Mouse (Mus musculus) midbrain, embryonic 13.5 days (tissue): ENCODE data around the gene Mrps34. TPM values are rescaled to one million over a fixed set of nuclear protein-coding genes. Genes with fewer than 3 reads are reported as not detected.

Experiments used
- ATAC-seq: fragments of 200-750 bp; cut with Nextera tagmentation; 2 replicates; pipeline ENCODE4 v1.8.0; 2017; ENCODE audit warnings: mild to moderate bottlenecking, moderate TSS enrichment, moderate library complexity
- H3K27ac ChIP-seq: fragments of 300-500 bp; sonication (generic); 2 replicates; pipeline ENCODE4 v1.5.1; 2015; ENCODE audit warnings: inconsistent platforms, mild to moderate bottlenecking, moderate library complexity
- H3K27me3 ChIP-seq: fragments of 300-500 bp; sonication (generic); 2 replicates; pipeline ENCODE4 v1.6.1; 2015; ENCODE audit warnings: mild to moderate bottlenecking, inconsistent platforms
- H3K36me3 ChIP-seq: fragments of 300-500 bp; sonication (generic); 2 replicates; pipeline ENCODE4 v1.6.1; 2015; ENCODE audit warnings: mild to moderate bottlenecking, inconsistent platforms
- H3K4me1 ChIP-seq: fragments of 300-500 bp; sonication (generic); replicated peaks from 2 replicates; pipeline ENCODE4 v1.6.1; 2015; ENCODE audit warnings: inconsistent platforms
- H3K4me2 ChIP-seq: fragments of 300-500 bp; sonication (generic); replicated peaks from 2 replicates; pipeline ENCODE4 v1.6.1; 2015; ENCODE audit warnings: moderate library complexity, mild to moderate bottlenecking, inconsistent platforms
- H3K4me3 ChIP-seq: fragments of 300-500 bp; sonication (generic); replicated peaks from 2 replicates; pipeline ENCODE4 v1.5.1; 2015; ENCODE audit warnings: mild to moderate bottlenecking, inconsistent platforms
- H3K9ac ChIP-seq: fragments of 300-500 bp; sonication (generic); replicated peaks from 2 replicates; pipeline ENCODE4 v1.6.1; 2015; ENCODE audit warnings: mild to moderate bottlenecking, inconsistent platforms
- H3K9me3 ChIP-seq: fragments of 300-500 bp; sonication (generic); 2 replicates; pipeline ENCODE4 v1.6.1; 2016; ENCODE audit warnings: mild to moderate bottlenecking, inconsistent platforms
- WGBS: fragments of 180-500 bp; shearing (Covaris S2); methylation state at CpG from one replicate; pipeline ENCODE4 v1.1.7; 2015; 5-methylcytosine and 5-hydroxymethylcytosine counted together
- polyA plus RNA-seq: library from polyadenylated mRNA; unstranded; fragments of >200 nt; fragmentation: Nextera tagmentation; extraction: Ambion mirVana; gene quantifications from 2 replicates; pipeline ENCODE4 v1.2.1, GENCODE M21; 2015

The Mrps34 gene
- polyA plus RNA-seq: 73.0 and 82.3 TPM in 2 replicates

GRCm38 (mm10) chr17:24894995-24895547, at the start of gene Mrps34, which contains the start of gene Eme2:
Gene Mrps34 (plus strand): TSS chr17:24895116.
Gene Eme2 (minus strand): TSS chr17:24895087.
- Histone ChIP-seq H3K4me2 (peak within 1 kb of the TSS; percentile 90), H3K27ac (peak within 1 kb of the TSS; percentile 87), H3K9ac (peak within 1 kb of the TSS; percentile 95), H3K9me3 (no peaks in the 10 kb centered on the region), H3K27me3 (no peaks in the 10 kb centered on the region), H3K4me1 (peaks cover 46% of the 10 kb centered on the region), H3K4me3 (peak within 1 kb of the TSS; percentile 89), H3K36me3 (peaks cover 69% of the 10 kb centered on the region)
- peak; percentile 67 for ATAC-seq
- under 1% methylated on average over 62 of the region's 62 CpGs for WGBS

- Histone ChIP-seq H3K9me3 (no peaks in the 10 kb centered on the region), H3K9ac (no peak overlapping the region)
Measured at GRCm38 (mm10) chr17:24847386-24847785, 47.5 kb upstream of the Mrps34 start.

GRCm38 (mm10) chr17:24848600-24849031, 46.3 kb upstream of the Mrps34 start:
- ATAC-seq: no peak
- peaks cover 25% of the 10 kb centered on the region for H3K4me1 ChIP-seq
- no peak overlapping the region for H3K27ac ChIP-seq
- H3K4me3 ChIP-seq: peak overlapping the region; percentile 81; the same call in 1 of the 2 replicates
- H3K27me3 ChIP-seq: peaks cover 14% of the 10 kb centered on the region
- H3K9me3 ChIP-seq: no peaks in the 10 kb centered on the region
- H3K4me2 ChIP-seq: peak overlapping the region; percentile 94
- H3K36me3 ChIP-seq: peaks cover 10% of the 10 kb centered on the region
- no peak overlapping the region for H3K9ac ChIP-seq

More at GRCm38 (mm10) chr17:24847386-24847785, 47.5 kb upstream of the Mrps34 start:
- Histone ChIP-seq H3K27ac (no peak overlapping the region), H3K4me3 (no peak overlapping the region), H3K4me2 (no peak overlapping the region), H3K36me3 (no peaks in the 10 kb centered on the region), H3K27me3 (peaks cover 14% of the 10 kb centered on the region), H3K4me1 (peaks cover 25% of the 10 kb centered on the region)
- 94% methylated on average over 1 of the region's 1 CpGs for WGBS
- no peak for ATAC-seq

GRCm38 (mm10) chr17:24849733-24850064, 45.2 kb upstream of the Mrps34 start:
- peak overlapping the region; percentile 92 for H3K27ac ChIP-seq
- no peak for ATAC-seq
- H3K4me3 ChIP-seq: peak overlapping the region; percentile 81

GRCm38 (mm10) chr17:24850065-24850772, 44.7 kb upstream of the Mrps34 start, which contains the start of gene Fahd1:
Gene Fahd1 (minus strand): TSS chr17:24850364.
- Histone ChIP-seq H3K36me3 (peaks cover 18% of the 10 kb centered on the region), H3K27me3 (peaks cover 8% of the 10 kb centered on the region), H3K4me3 (peak within 1 kb of the TSS; percentile 81), H3K4me1 (peaks cover 25% of the 10 kb centered on the region), H3K9me3 (no peaks in the 10 kb centered on the region), H3K27ac (peak within 1 kb of the TSS; percentile 92), H3K9ac (peak within 1 kb of the TSS; percentile 82), H3K4me2 (peak within 1 kb of the TSS; percentile 94)
- under 1% methylated on average over 58 of the region's 58 CpGs for WGBS
- peak; percentile 100 for ATAC-seq

More at GRCm38 (mm10) chr17:24849733-24850064, 45.2 kb upstream of the Mrps34 start:
- Histone ChIP-seq H3K27me3 (peaks cover 8% of the 10 kb centered on the region), H3K9ac (peak overlapping the region; percentile 82), H3K9me3 (no peaks in the 10 kb centered on the region), H3K4me1 (peaks cover 25% of the 10 kb centered on the region), H3K4me2 (peak overlapping the region; percentile 94), H3K36me3 (peaks cover 18% of the 10 kb centered on the region)
- WGBS: 0% methylated on average over 21 of the region's 21 CpGs

- peaks cover 25% of the 10 kb centered on the region for H3K4me1 ChIP-seq
- H3K9ac ChIP-seq: peak overlapping the region; percentile 81
- peak overlapping the region; percentile 68 for H3K27ac ChIP-seq
- H3K4me2 ChIP-seq: peak overlapping the region; percentile 94
- under 1% methylated on average over 20 of the region's 20 CpGs for WGBS
- H3K4me3 ChIP-seq: peak overlapping the region; percentile 81
- no peaks in the 10 kb centered on the region for H3K9me3 ChIP-seq
- ATAC-seq: no peak
- peaks cover 20% of the 10 kb centered on the region for H3K36me3 ChIP-seq
- H3K27me3 ChIP-seq: peaks cover 8% of the 10 kb centered on the region
Measured at GRCm38 (mm10) chr17:24850773-24851127, 44.2 kb upstream of the Mrps34 start.

- H3K4me1 ChIP-seq: peaks cover 25% of the 10 kb centered on the region
- H3K4me3 ChIP-seq: peak overlapping the region; percentile 81
- ATAC-seq: no peak
- peaks cover 8% of the 10 kb centered on the region for H3K27me3 ChIP-seq
- H3K27ac ChIP-seq: no peak overlapping the region
- H3K9me3 ChIP-seq: no peaks in the 10 kb centered on the region
- peak overlapping the region; percentile 81 for H3K9ac ChIP-seq
- 82% methylated on average over 10 of the region's 10 CpGs for WGBS
- peaks cover 28% of the 10 kb centered on the region for H3K36me3 ChIP-seq
- H3K4me2 ChIP-seq: peak overlapping the region; percentile 94
Measured at GRCm38 (mm10) chr17:24851381-24852125, 43.4 kb upstream of the Mrps34 start.

GRCm38 (mm10) chr17:24855838-24856464, 39.0 kb upstream of the Mrps34 start:
- Histone ChIP-seq H3K27ac (no peak overlapping the region), H3K4me3 (no peak overlapping the region), H3K9me3 (no peaks in the 10 kb centered on the region), H3K9ac (no peak overlapping the region), H3K4me1 (peaks cover 9% of the 10 kb centered on the region), H3K36me3 (peaks cover 63% of the 10 kb centered on the region), H3K4me2 (no peak overlapping the region), H3K27me3 (peaks cover 8% of the 10 kb centered on the region)
- no peak for ATAC-seq
- 90% methylated on average over 3 of the region's 3 CpGs for WGBS

- Histone ChIP-seq H3K4me2 (no peak overlapping the region), H3K4me1 (peaks cover 3% of the 10 kb centered on the region; the same call in 1 of the 2 replicates), H3K36me3 (peaks cover 69% of the 10 kb centered on the region), H3K4me3 (no peak overlapping the region), H3K27me3 (peaks cover 3% of the 10 kb centered on the region), H3K9me3 (no peaks in the 10 kb centered on the region), H3K27ac (no peak overlapping the region), H3K9ac (no peak overlapping the region)
- no peak for ATAC-seq
- 90% methylated on average over 13 of the region's 13 CpGs for WGBS
Measured at GRCm38 (mm10) chr17:24856589-24856988, 38.3 kb upstream of the Mrps34 start.

GRCm38 (mm10) chr17:24857831-24858470, 37.0 kb upstream of the Mrps34 start:
- no peak for ATAC-seq
- Histone ChIP-seq H3K4me1 (no peaks in the 10 kb centered on the region), H3K4me2 (no peak overlapping the region), H3K9ac (no peak overlapping the region), H3K36me3 (peaks cover 78% of the 10 kb centered on the region), H3K27ac (no peak overlapping the region), H3K27me3 (no peaks in the 10 kb centered on the region), H3K4me3 (no peak overlapping the region), H3K9me3 (no peaks in the 10 kb centered on the region)
- 86% methylated on average over 8 of the region's 8 CpGs for WGBS

GRCm38 (mm10) chr17:24858967-24859366, 35.9 kb upstream of the Mrps34 start:
- Histone ChIP-seq H3K4me3 (no peak overlapping the region), H3K27ac (no peak overlapping the region), H3K9ac (no peak overlapping the region), H3K27me3 (no peaks in the 10 kb centered on the region), H3K4me1 (no peaks in the 10 kb centered on the region), H3K4me2 (no peak overlapping the region), H3K9me3 (no peaks in the 10 kb centered on the region), H3K36me3 (peaks cover 77% of the 10 kb centered on the region)
- no peak for ATAC-seq
- WGBS: 91% methylated on average over 6 of the region's 6 CpGs
